Mouse (Mus musculus) ES-Bruce4 (cell line): ENCODE results near the gene Osbpl9.

Source experiments
- CTCF ChIP-seq: IDR thresholded peaks from one replicate; pipeline ENCODE4 v1.8.1; 2011; ENCODE audit warnings: low read depth, low read length
- EP300 ChIP-seq: IDR thresholded peaks from 2 replicates; pipeline ENCODE4 v1.6.1; 2011; ENCODE audit warnings: low read depth, low read length; ENCODE audit not compliant: insufficient read depth

GRCm38 (mm10) chr4:109173369-109173768 lies 28.7 kb downstream of the Osbpl9 start:
- no peak for TF ChIP-seq CTCF
- no peak for TF ChIP-seq EP300
